Mouse (Mus musculus) CD4-positive, CD25-positive, alpha-beta regulatory T cell, adult 9 weeks (primary cell): Measurements from ENCODE around the gene Itgb1. TPM values are rescaled to one million over a fixed set of nuclear protein-coding genes. Genes with fewer than 3 reads are reported as not detected.

Experiments
- polyA plus RNA-seq: library from polyadenylated mRNA; unstranded; fragments of 100-300 nt; shearing (Covaris generic); gene quantifications from one replicate; pipeline ENCODE4 v1.2.1, GENCODE M21; 2017

Gene Itgb1
- 96.4 TPM for polyA plus RNA-seq

DNA sequence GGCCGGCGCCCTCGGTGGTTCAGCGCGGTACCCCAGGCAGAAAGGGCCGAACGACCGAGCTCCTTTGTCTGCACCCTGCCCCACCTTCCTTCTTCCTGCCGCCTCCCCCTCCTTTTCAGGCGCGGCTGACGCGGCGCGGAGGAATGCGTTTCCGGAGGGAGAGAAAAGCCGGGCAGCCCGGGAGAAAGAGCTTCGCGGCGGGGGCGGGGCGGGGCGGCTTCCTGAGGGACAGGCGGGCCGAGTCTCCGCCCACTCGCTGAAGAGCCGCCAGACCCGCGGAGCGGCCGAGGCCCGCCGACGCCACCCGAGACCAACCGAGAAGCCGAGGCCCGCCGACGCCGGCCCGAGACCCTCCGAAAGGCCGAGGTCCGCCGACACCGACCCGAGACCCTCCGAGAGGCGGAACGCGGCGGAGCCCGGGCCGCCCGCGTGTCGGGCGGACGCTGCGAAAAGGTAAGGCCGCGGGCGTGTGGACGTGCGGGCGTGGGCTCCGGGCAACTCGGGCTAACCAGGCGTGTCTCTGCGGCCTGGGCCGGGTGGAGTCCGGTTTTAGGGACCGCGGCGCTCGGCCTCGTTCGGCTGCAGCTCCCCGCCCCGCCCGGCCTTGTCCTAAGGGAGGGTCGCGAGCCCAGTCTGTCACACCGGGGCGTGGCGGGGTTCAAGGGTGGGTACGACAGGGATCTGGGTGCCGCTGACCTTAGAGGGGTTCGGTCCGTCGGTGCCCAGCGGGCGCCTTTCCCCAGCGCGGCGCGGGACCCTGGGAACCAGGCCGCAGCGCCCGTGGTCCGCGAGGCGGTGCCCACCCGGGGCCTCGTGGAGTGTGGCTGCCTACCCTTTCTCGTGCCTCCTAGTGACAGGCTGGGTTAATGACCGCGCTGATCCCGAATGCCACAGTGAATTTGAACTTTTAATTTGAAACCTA, at the start of gene Itgb1:
Gene Itgb1 (plus strand): TSS at position 148 of the 922 bp plus-strand sequence.

Other genes starting within 250 kb of the Itgb1 start
- gene Gm3952, start 113.0 kb downstream of the Itgb1 start, polyA plus RNA-seq: not detected